Mouse (Mus musculus) adrenal gland, adult (tissue): ENCODE measurements at regions not wholly inside any gene's neighbourhood (a gene's known extent, or its start where the extent isn't known, plus 50 kb on each side); places are given as distances from the start of the nearest gene placed in this dataset.

Experiments used
- DNase-seq, 2 experiments: peaks; one replicate each; pipeline ENCODE4 v3.0.0; 2022 to 2023; ENCODE audit warnings: low spot score in 1 of 2; ENCODE audit not compliant: inconsistent age in 2 of 2

GRCm38 (mm10) chr4:73111311-73111710 is 258.9 kb upstream of the Aldoart1 start:
- peak in 1 of 2 experiments; percentile 56 for DNase-seq
